Mouse (Mus musculus) stomach, postnatal 0 days (tissue): ENCODE results near the gene Cep162.

Experiments
- CTCF ChIP-seq: IDR thresholded peaks from 2 replicates; pipeline ENCODE4 v1.5.1; 2016; ENCODE audit warnings: antibody characterized with exemption, low read depth, mild to moderate bottlenecking, moderate library complexity
- EP300 ChIP-seq: optimal IDR thresholded peaks from 2 replicates; pipeline ENCODE3; 2016; ENCODE audit warnings: antibody characterized with exemption

- no peak for TF ChIP-seq CTCF
- TF ChIP-seq EP300: no peak
These were observed 102.6 kb downstream of the Cep162 start for GRCm38 (mm10) chr9:87152641-87153325.
